Mouse (Mus musculus): ENCODE results near the gene Il11ra2.
"Not testable (repeated sequence)": the region's sequence is repeated elsewhere in the genome, so short reads cannot be mapped to it uniquely, and the experiment has no call there.

The Il11ra2 gene

GRCm38 (mm10) chr4:42661793-42662192 is at the start of gene Il11ra2:
Gene Il11ra2 (minus strand): TSS chr4:42661893.
- not testable (repeated sequence) for DNase-seq (ENCODE audit: low spot score)

GRCm38 (mm10) chr4:42682183-42682524 is 20.5 kb upstream of the Il11ra2 start:
- not testable (repeated sequence) for DNase-seq (ENCODE audit: low spot score)

GRCm38 (mm10) chr4:42681473-42682182 is 19.9 kb upstream of the Il11ra2 start:
- DNase-seq (ENCODE audit: low spot score) = not testable (repeated sequence)

- not testable (repeated sequence) for DNase-seq (ENCODE audit: low spot score)
These were observed 19.0 kb upstream of the Il11ra2 start for GRCm38 (mm10) chr4:42680374-42681356.

- not testable (repeated sequence) for DNase-seq (ENCODE audit: low spot score)
These were observed 17.7 kb upstream of the Il11ra2 start for GRCm38 (mm10) chr4:42679365-42679764.

GRCm38 (mm10) chr4:42675415-42675814 is 13.7 kb upstream of the Il11ra2 start:
- not testable (repeated sequence) for DNase-seq (ENCODE audit: low spot score)

- not testable (repeated sequence) for DNase-seq (ENCODE audit: low spot score)
These were observed 6.7 kb downstream of the Il11ra2 start, which contains the start of gene Ccl27b for GRCm38 (mm10) chr4:42654951-42655350. Gene Ccl27b (plus strand): TSS chr4:42655251.

- DNase-seq (ENCODE audit: low spot score) = not testable (repeated sequence)
These were observed 32.3 kb downstream of the Il11ra2 start, which contains the start of gene Gm2564 for GRCm38 (mm10) chr4:42629419-42629818. Gene Gm2564 (plus strand): TSS chr4:42629719.

- DNase-seq (ENCODE audit: low spot score) = not testable (repeated sequence)
These were observed 49.8 kb downstream of the Il11ra2 start, which contains the start of gene Gm10591 for GRCm38 (mm10) chr4:42611895-42612294. Gene Gm10591 (plus strand): TSS chr4:42612195.
